Comparison of ENCODE assay signal across 8 mouse cellular contexts in the genomic region with DNA sequence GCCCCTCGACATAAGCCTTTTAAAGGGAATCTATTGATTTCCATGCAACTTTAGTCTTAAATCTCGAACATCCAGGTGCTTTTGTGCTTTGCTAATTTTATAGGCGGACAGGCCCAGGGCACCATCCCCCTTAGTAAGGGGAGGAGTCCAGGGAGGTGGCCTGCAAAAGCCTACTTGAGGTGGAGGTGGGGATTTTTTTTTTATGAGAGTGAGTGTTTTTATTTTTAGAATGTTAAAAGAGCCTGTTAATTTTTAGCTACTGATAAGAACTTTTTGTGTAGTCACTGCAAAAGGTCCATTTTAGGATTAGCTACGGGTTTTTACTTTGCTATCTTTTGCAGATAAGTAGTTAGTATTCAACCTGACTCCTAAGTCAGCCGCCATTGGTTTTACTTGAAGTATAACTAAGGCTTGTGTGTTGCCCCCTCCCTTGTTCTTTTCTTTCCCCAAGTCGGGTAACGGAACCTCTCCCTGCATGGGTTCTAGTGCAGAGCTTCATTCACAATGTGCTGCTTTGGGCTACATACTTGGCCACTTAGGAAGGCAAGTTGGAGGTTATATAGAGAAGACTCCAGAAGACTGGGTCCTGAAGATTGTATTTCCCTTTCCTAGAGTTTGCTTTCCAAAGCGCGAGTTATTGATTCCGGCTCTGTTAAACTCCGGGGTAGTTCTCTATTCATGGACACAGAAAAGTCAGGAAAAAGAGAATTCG. TPM values are rescaled to one million over a fixed set of nuclear protein-coding genes. Genes with fewer than 3 reads are reported as not detected.
A peak's percentile ranks its signal among the peaks of the same experiment; 100 is the strongest.
DNase-seq lines count a peak whose midpoint lies in the region; ATAC-seq lines count a peak whose summit lies in the region.

No protein-coding gene starts in this region.

- DNase-seq in 3T3-L1 (ENCODE audit: low read depth, low spot score) (peak; percentile 33), ES-CJ7 (ENCODE audit: low read depth, low spot score) (peak; percentile 27)
- DNase-seq in kidney, adult 9 months, result peak; percentile 71
- DNase-seq in lung, postnatal 25 days (ENCODE audit: low spot score), result peak; percentile 72
- DNase-seq in ovary, postnatal 10 days (ENCODE audit: low spot score), result no peak
- DNase-seq in layer of hippocampus, adult 9-10 months (ENCODE audit: low spot score), result no peak

- peaks cover 21% of the 10 kb centered on the region for H3K4me1 ChIP-seq in forebrain, embryonic 15.5 days

- ATAC-seq in forebrain, embryonic 15.5 days (replicated peaks), result no peak
- no peak for ATAC-seq in activated CD4-positive, CD25-positive, alpha-beta regulatory T cell, adult 4 months

- peak overlapping the region; percentile 77 for H3K4me2 ChIP-seq in forebrain, embryonic 15.5 days (replicated peaks)

- 0 out of 2 replicates have a peak, but pooled peaks cover 3% of the 10 kb centered on the region for H3K36me3 ChIP-seq in forebrain, embryonic 15.5 days

- H3K9ac ChIP-seq in forebrain, embryonic 15.5 days (replicated peaks), result 0 out of 2 replicates have a peak overlapping the region, but pooled peaks have one; percentile 1

- H3K27ac ChIP-seq in forebrain, embryonic 15.5 days (replicated peaks), result no peak overlapping the region

- no peaks in the 10 kb centered on the region for H3K27me3 ChIP-seq in forebrain, embryonic 15.5 days

- peak overlapping the region; percentile 90 for H3K4me3 ChIP-seq in forebrain, embryonic 15.5 days

- WGBS in forebrain, embryonic 15.5 days, result 47% methylated on average over 12 of the region's 12 CpGs

- H3K9me3 ChIP-seq in forebrain, embryonic 15.5 days, result no peaks in the 10 kb centered on the region

RNA-seq across cellular contexts. Expression of gene Wee1, which starts 2.2 kb away (rescaled TPM):
- polyA plus RNA-seq in forebrain, embryonic 15.5 days (2015; fragmentation: Nextera tagmentation; extraction: Ambion mirVana), result 12.3 and 14.1 TPM in 2 replicates
- polyA plus RNA-seq in activated CD4-positive, CD25-positive, alpha-beta regulatory T cell, adult 4 months (2017; shearing (Covaris generic)), result 1 to 10 TPM; 2.4 to 3.0 TPM

Comparison
In these comparisons a context has a peak if more than half of its experiments do, and no peak if none do; other contexts are left out.
1. DNase-seq: peak in 3T3-L1 (single experiment), ES-CJ7 (single experiment), kidney, adult 9 months (single experiment) and lung, postnatal 25 days (single experiment); none in ovary, postnatal 10 days (single experiment) and layer of hippocampus, adult 9-10 months (single experiment).